Mouse (Mus musculus) cortical plate, adult 2 months (tissue): ENCODE measurements around the gene Lcn8.

Experiments
- CTCF ChIP-seq: fragments of 200-500 bp; IDR thresholded peaks from 2 replicates; pipeline ENCODE4 v1.5.1; 2011; ENCODE audit warnings: mild to moderate bottlenecking, control low read depth, low read length; ENCODE audit not compliant: insufficient read depth; ENCODE audit errors: extremely low read depth
- POLR2A ChIP-seq: fragments of 200-500 bp; IDR thresholded peaks from 2 replicates; pipeline ENCODE4 v1.6.1; 2011; ENCODE audit warnings: mild to moderate bottlenecking, low read length, control low read depth; ENCODE audit not compliant: insufficient read depth; ENCODE audit errors: extremely low read depth

GRCm38 (mm10) chr2:25694605-25695004 is 41.7 kb downstream of the Lcn8 start:
- TF ChIP-seq POLR2A (no peak), CTCF (peak; percentile 77)
